Mouse (Mus musculus): ENCODE measurements around the gene Mbd3. TPM values are rescaled to one million over a fixed set of nuclear protein-coding genes. Genes with fewer than 3 reads are reported as not detected.

Mbd3 gene
- polyA plus RNA-seq, 1 experiment = 81.3 TPM

GRCm38 (mm10) chr10:80398174-80398535, 1.2 kb downstream of the Mbd3 start:
- no peaks in the 10 kb centered on the region for H3K27me3 ChIP-seq (ENCODE audit: control insufficient read depth, insufficient read depth, low read length, poor library complexity, severe bottlenecking)
- peaks cover 16% of the 10 kb centered on the region for H3K36me3 ChIP-seq (ENCODE audit: control insufficient read depth, insufficient read depth, low read length, poor library complexity, severe bottlenecking)
- H3K4me1 ChIP-seq (ENCODE audit: control insufficient read depth, insufficient read depth, low read length) = no peaks in the 10 kb centered on the region
- peak overlapping the region; percentile 85 for H3K27ac ChIP-seq (ENCODE audit: insufficient read depth, low read length)
- H3K9me3 ChIP-seq (replicated peaks; ENCODE audit: control insufficient read depth, insufficient read depth, low read length, poor library complexity, severe bottlenecking) = no peaks in the 10 kb centered on the region
- H3K4me3 ChIP-seq (ENCODE audit: low read depth, low read length) = peak overlapping the region; percentile 68
- H3K9ac ChIP-seq (ENCODE audit: low read depth, poor library complexity, severe bottlenecking) = peak overlapping the region; percentile 74
- TF ChIP-seq EP300 (IDR thresholded peaks at IDR 0.05; ENCODE audit: insufficient read depth, low read depth, low read length) (no peak), POLR2A (IDR thresholded peaks at IDR 0.05; ENCODE audit: insufficient read depth, low read length) (no peak), CTCF (IDR thresholded peaks at IDR 0.05; ENCODE audit: low read depth, low read length) (no peak)

- H3K9ac ChIP-seq (ENCODE audit: low read depth, poor library complexity, severe bottlenecking) = peak overlapping the region; percentile 74
- H3K4me1 ChIP-seq (ENCODE audit: control insufficient read depth, insufficient read depth, low read length) = no peaks in the 10 kb centered on the region
- peaks cover 16% of the 10 kb centered on the region for H3K36me3 ChIP-seq (ENCODE audit: control insufficient read depth, insufficient read depth, low read length, poor library complexity, severe bottlenecking)
- H3K9me3 ChIP-seq (replicated peaks; ENCODE audit: control insufficient read depth, insufficient read depth, low read length, poor library complexity, severe bottlenecking) = no peaks in the 10 kb centered on the region
- peak overlapping the region; percentile 68 for H3K4me3 ChIP-seq (ENCODE audit: low read depth, low read length)
- TF ChIP-seq POLR2A (IDR thresholded peaks at IDR 0.05; ENCODE audit: insufficient read depth, low read length) = no peak
- no peak for TF ChIP-seq CTCF (IDR thresholded peaks at IDR 0.05; ENCODE audit: low read depth, low read length)
- TF ChIP-seq EP300 (IDR thresholded peaks at IDR 0.05; ENCODE audit: insufficient read depth, low read depth, low read length) = no peak
- no peaks in the 10 kb centered on the region for H3K27me3 ChIP-seq (ENCODE audit: control insufficient read depth, insufficient read depth, low read length, poor library complexity, severe bottlenecking)
- peak overlapping the region; percentile 85 for H3K27ac ChIP-seq (ENCODE audit: insufficient read depth, low read length)
Observed at GRCm38 (mm10) chr10:80397524-80398173, 1.7 kb downstream of the Mbd3 start.

- H3K9me3 ChIP-seq (replicated peaks; ENCODE audit: control insufficient read depth, insufficient read depth, low read length, poor library complexity, severe bottlenecking) = no peaks in the 10 kb centered on the region
- peak overlapping the region; percentile 68 for H3K4me3 ChIP-seq (ENCODE audit: low read depth, low read length)
- peak overlapping the region; percentile 85 for H3K27ac ChIP-seq (ENCODE audit: insufficient read depth, low read length)
- peak overlapping the region; percentile 0; the same call in 1 of the 2 replicates for H3K9ac ChIP-seq (ENCODE audit: low read depth, poor library complexity, severe bottlenecking)
- no peaks in the 10 kb centered on the region for H3K27me3 ChIP-seq (ENCODE audit: control insufficient read depth, insufficient read depth, low read length, poor library complexity, severe bottlenecking)
- H3K4me1 ChIP-seq (ENCODE audit: control insufficient read depth, insufficient read depth, low read length) = no peaks in the 10 kb centered on the region
- peaks cover 16% of the 10 kb centered on the region for H3K36me3 ChIP-seq (ENCODE audit: control insufficient read depth, insufficient read depth, low read length, poor library complexity, severe bottlenecking)
- no peak for TF ChIP-seq CTCF (IDR thresholded peaks at IDR 0.05; ENCODE audit: low read depth, low read length)
- no peak for TF ChIP-seq POLR2A (IDR thresholded peaks at IDR 0.05; ENCODE audit: insufficient read depth, low read length)
- no peak for TF ChIP-seq EP300 (IDR thresholded peaks at IDR 0.05; ENCODE audit: insufficient read depth, low read depth, low read length)
Observed at GRCm38 (mm10) chr10:80396822-80397523, 2.4 kb downstream of the Mbd3 start.

GRCm38 (mm10) chr10:80395025-80395627, 4.2 kb downstream of the Mbd3 start:
- Histone ChIP-seq H3K27ac (ENCODE audit: insufficient read depth, low read length) (peak overlapping the region; percentile 40), H3K27me3 (ENCODE audit: control insufficient read depth, insufficient read depth, low read length, poor library complexity, severe bottlenecking) (no peaks in the 10 kb centered on the region), H3K36me3 (ENCODE audit: control insufficient read depth, insufficient read depth, low read length, poor library complexity, severe bottlenecking) (peaks cover 16% of the 10 kb centered on the region), H3K4me1 (ENCODE audit: control insufficient read depth, insufficient read depth, low read length) (no peaks in the 10 kb centered on the region), H3K9ac (ENCODE audit: low read depth, poor library complexity, severe bottlenecking) (peak overlapping the region; percentile 44), H3K4me3 (ENCODE audit: low read depth, low read length) (peak overlapping the region; percentile 65), H3K9me3 (replicated peaks; ENCODE audit: control insufficient read depth, insufficient read depth, low read length, poor library complexity, severe bottlenecking) (no peaks in the 10 kb centered on the region)
- TF ChIP-seq POLR2A (IDR thresholded peaks at IDR 0.05; ENCODE audit: insufficient read depth, low read length) (no peak), CTCF (IDR thresholded peaks at IDR 0.05; ENCODE audit: low read depth, low read length) (no peak), EP300 (IDR thresholded peaks at IDR 0.05; ENCODE audit: insufficient read depth, low read depth, low read length) (no peak)

GRCm38 (mm10) chr10:80392687-80393086, 6.7 kb downstream of the Mbd3 start:
- no peaks in the 10 kb centered on the region for H3K27me3 ChIP-seq (ENCODE audit: control insufficient read depth, insufficient read depth, low read length, poor library complexity, severe bottlenecking)
- TF ChIP-seq EP300 (IDR thresholded peaks at IDR 0.05; ENCODE audit: insufficient read depth, low read depth, low read length) = no peak
- no peak for TF ChIP-seq CTCF (IDR thresholded peaks at IDR 0.05; ENCODE audit: low read depth, low read length)
- no peak for TF ChIP-seq POLR2A (IDR thresholded peaks at IDR 0.05; ENCODE audit: insufficient read depth, low read length)
- no peak overlapping the region for H3K9ac ChIP-seq (ENCODE audit: low read depth, poor library complexity, severe bottlenecking)
- H3K4me3 ChIP-seq (ENCODE audit: low read depth, low read length) = no peak overlapping the region
- H3K4me1 ChIP-seq (ENCODE audit: control insufficient read depth, insufficient read depth, low read length) = peaks cover 3% of the 10 kb centered on the region
- no peaks in the 10 kb centered on the region for H3K9me3 ChIP-seq (replicated peaks; ENCODE audit: control insufficient read depth, insufficient read depth, low read length, poor library complexity, severe bottlenecking)
- no peak overlapping the region for H3K27ac ChIP-seq (ENCODE audit: insufficient read depth, low read length)
- peaks cover 16% of the 10 kb centered on the region for H3K36me3 ChIP-seq (ENCODE audit: control insufficient read depth, insufficient read depth, low read length, poor library complexity, severe bottlenecking)

GRCm38 (mm10) chr10:80390697-80391096, 8.7 kb downstream of the Mbd3 start:
- no peak for TF ChIP-seq POLR2A (IDR thresholded peaks at IDR 0.05; ENCODE audit: insufficient read depth, low read length)
- no peak for TF ChIP-seq EP300 (IDR thresholded peaks at IDR 0.05; ENCODE audit: insufficient read depth, low read depth, low read length)
- TF ChIP-seq CTCF (IDR thresholded peaks at IDR 0.05; ENCODE audit: low read depth, low read length) = no peak
- no peaks in the 10 kb centered on the region for H3K9me3 ChIP-seq (replicated peaks; ENCODE audit: control insufficient read depth, insufficient read depth, low read length, poor library complexity, severe bottlenecking)
- H3K4me3 ChIP-seq (ENCODE audit: low read depth, low read length) = no peak overlapping the region
- peaks cover 3% of the 10 kb centered on the region for H3K4me1 ChIP-seq (ENCODE audit: control insufficient read depth, insufficient read depth, low read length)
- peaks cover 16% of the 10 kb centered on the region for H3K36me3 ChIP-seq (ENCODE audit: control insufficient read depth, insufficient read depth, low read length, poor library complexity, severe bottlenecking)
- H3K27me3 ChIP-seq (ENCODE audit: control insufficient read depth, insufficient read depth, low read length, poor library complexity, severe bottlenecking) = no peaks in the 10 kb centered on the region
- no peak overlapping the region for H3K27ac ChIP-seq (ENCODE audit: insufficient read depth, low read length)
- H3K9ac ChIP-seq (ENCODE audit: low read depth, poor library complexity, severe bottlenecking) = no peak overlapping the region

All from ES-Bruce4 (cell line).